Mouse (Mus musculus): Measurements from ENCODE around the gene Prkar1b. TPM values are rescaled to one million over a fixed set of nuclear protein-coding genes. Genes with fewer than 3 reads are reported as not detected.
A peak's percentile ranks its signal among the peaks of the same experiment; 100 is the strongest.

The Prkar1b gene
- polyA plus RNA-seq, 1 experiment from 2014 or later: 14.4 TPM

DNA sequence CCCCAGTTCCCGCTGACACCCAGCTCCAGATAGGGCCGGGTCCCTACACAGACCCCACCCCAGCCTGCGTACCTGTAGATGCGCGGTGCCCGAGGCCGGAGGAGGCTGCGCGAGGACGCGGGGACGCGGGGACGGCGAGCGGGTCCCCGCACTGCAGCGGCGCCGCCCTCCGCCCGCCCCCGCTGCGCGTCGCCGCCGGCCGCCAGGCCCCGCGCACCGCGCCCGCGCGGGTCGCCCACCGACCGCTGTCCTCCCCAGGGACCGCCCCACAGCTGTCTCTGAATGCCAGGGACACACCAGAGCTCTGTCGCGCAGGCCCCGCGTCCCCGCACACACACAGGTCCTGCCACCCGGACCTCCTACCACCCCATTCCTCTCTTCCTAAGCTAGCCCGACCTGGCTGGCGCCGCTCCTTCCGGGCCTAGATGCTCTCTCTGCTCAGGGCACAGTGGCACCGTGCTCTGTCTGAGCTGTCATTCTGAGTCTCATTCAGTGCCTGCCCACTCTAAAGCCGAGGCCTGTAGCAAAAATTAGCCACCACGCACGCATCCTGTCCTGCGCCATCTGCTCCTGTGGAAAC is 20.1 kb downstream of the Prkar1b start:
- TF ChIP-seq EP300 (IDR thresholded peaks at IDR 0.05) (no peak), CTCF (IDR thresholded peaks at IDR 0.05) (no peak)
- no peak for DNase-seq (ENCODE audit: low spot score)
- H3K9me3 ChIP-seq (ENCODE audit: low read length): no peaks in the 10 kb centered on the region

GRCm38 (mm10) chr5:139129078-139129477 is 20.7 kb downstream of the Prkar1b start:
- ATAC-seq: peak; percentile 55
- Histone ChIP-seq H3K4me2 (replicated peaks; ENCODE audit: low read depth, low read length) (peak overlapping the region; percentile 95), H3K27ac (ENCODE audit: low read length) (no peak overlapping the region), H3K9ac (replicated peaks; ENCODE audit: low read depth) (peak overlapping the region; percentile 29; the same call in 1 of the 2 replicates), H3K27me3 (replicated peaks; ENCODE audit: insufficient read depth, low read length) (no peaks in the 10 kb centered on the region), H3K4me3 (ENCODE audit: low read depth, low read length) (peak overlapping the region; percentile 53), H3K9me3 (ENCODE audit: low read length) (no peaks in the 10 kb centered on the region), H3K36me3 (ENCODE audit: insufficient read depth, low read length) (no peaks in the 10 kb centered on the region), H3K4me1 (ENCODE audit: insufficient read depth, low read depth, low read length) (no peaks in the 10 kb centered on the region)
- no peak for DNase-seq (ENCODE audit: low spot score)
- TF ChIP-seq EP300 (IDR thresholded peaks at IDR 0.05) (no peak), CTCF (IDR thresholded peaks at IDR 0.05) (no peak)
- WGBS: 10% methylated on average over 11 of the region's 12 CpGs

More for the DNA sequence above, 20.1 kb downstream of the Prkar1b start:
- Histone ChIP-seq H3K4me2 (replicated peaks; ENCODE audit: low read depth, low read length) (peak overlapping the region; percentile 95), H3K4me1 (ENCODE audit: insufficient read depth, low read depth, low read length) (no peaks in the 10 kb centered on the region), H3K36me3 (ENCODE audit: insufficient read depth, low read length) (no peaks in the 10 kb centered on the region), H3K9ac (replicated peaks; ENCODE audit: low read depth) (peak overlapping the region; percentile 29), H3K27ac (ENCODE audit: low read length) (no peak overlapping the region), H3K27me3 (replicated peaks; ENCODE audit: insufficient read depth, low read length) (no peaks in the 10 kb centered on the region), H3K4me3 (ENCODE audit: low read depth, low read length) (peak overlapping the region; percentile 53)
- 6% methylated on average over 29 of the region's 55 CpGs for WGBS
- ATAC-seq: peak; percentile 68

DNA sequence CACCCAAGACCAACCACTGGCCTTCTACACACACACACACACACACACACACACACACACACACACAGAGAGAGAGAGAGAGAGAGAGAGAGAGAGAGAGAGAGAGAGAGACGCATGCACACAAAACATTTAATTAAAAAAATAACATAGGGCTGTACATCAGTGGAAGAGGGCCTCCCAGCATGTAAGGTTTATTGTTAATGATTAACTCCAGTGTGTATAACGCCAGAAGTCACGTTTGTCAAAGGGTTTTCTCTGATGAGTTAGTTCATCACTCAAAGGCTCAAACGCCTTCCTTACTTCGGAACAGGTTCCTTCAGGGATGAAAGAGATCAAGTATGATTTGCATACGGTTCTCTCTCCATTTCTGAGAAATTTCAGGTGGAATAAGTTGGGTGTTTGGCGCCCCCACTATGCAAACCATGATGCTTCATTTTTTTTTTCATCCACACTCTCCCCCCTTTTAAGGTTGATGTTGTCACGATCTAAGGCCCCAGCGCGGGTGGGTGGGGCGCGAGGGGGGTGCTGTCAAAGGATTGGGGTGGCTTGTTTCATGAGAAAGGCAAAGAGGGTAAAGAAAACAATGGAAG is 21.2 kb downstream of the Prkar1b start:
- Histone ChIP-seq H3K4me2 (replicated peaks; ENCODE audit: low read depth, low read length) (peak overlapping the region; percentile 95), H3K4me1 (ENCODE audit: insufficient read depth, low read depth, low read length) (no peaks in the 10 kb centered on the region), H3K4me3 (ENCODE audit: low read depth, low read length) (peak overlapping the region; percentile 53), H3K36me3 (ENCODE audit: insufficient read depth, low read length) (no peaks in the 10 kb centered on the region), H3K9ac (replicated peaks; ENCODE audit: low read depth) (peak overlapping the region; percentile 29; the same call in 1 of the 2 replicates), H3K27me3 (replicated peaks; ENCODE audit: insufficient read depth, low read length) (no peaks in the 10 kb centered on the region), H3K27ac (ENCODE audit: low read length) (no peak overlapping the region), H3K9me3 (ENCODE audit: low read length) (no peaks in the 10 kb centered on the region)
- DNase-seq (ENCODE audit: low spot score) (no peak), ATAC-seq (no peak)
- TF ChIP-seq EP300 (IDR thresholded peaks at IDR 0.05): no peak
- no peak for TF ChIP-seq CTCF (IDR thresholded peaks at IDR 0.05)
- WGBS: 32% methylated on average over 12 of the region's 12 CpGs

DNA sequence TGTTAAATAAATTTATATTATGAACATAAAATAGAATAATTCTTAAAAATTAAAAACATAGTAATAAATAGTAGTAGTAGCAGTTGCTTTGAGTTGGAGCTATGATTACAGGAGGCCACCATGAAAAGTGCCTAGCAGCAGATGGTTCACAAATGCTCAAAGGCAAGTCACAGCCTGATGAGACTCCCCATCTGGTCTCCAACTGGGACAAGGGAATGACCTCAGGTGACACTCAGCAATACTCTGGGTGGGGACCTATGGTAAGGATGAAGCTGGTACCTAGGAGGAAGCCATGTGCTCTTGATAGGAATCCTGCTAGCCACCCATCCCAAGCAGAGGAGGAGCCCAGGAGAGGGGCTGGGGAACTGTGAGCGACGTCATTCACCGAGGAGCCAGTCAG is 24.1 kb downstream of the Prkar1b start:
- no peak for DNase-seq (ENCODE audit: low spot score)
- TF ChIP-seq EP300 (IDR thresholded peaks at IDR 0.05) (no peak), CTCF (IDR thresholded peaks at IDR 0.05) (no peak)
- Histone ChIP-seq H3K27me3 (replicated peaks; ENCODE audit: insufficient read depth, low read length) (no peaks in the 10 kb centered on the region), H3K9ac (replicated peaks; ENCODE audit: low read depth) (no peak overlapping the region), H3K36me3 (ENCODE audit: insufficient read depth, low read length) (no peaks in the 10 kb centered on the region), H3K9me3 (ENCODE audit: low read length) (no peaks in the 10 kb centered on the region), H3K27ac (ENCODE audit: low read length) (no peak overlapping the region), H3K4me2 (replicated peaks; ENCODE audit: low read depth, low read length) (no peak overlapping the region), H3K4me3 (ENCODE audit: low read depth, low read length) (no peak overlapping the region), H3K4me1 (ENCODE audit: insufficient read depth, low read depth, low read length) (no peaks in the 10 kb centered on the region)
- 77% methylated on average over 3 of the region's 3 CpGs for WGBS
- no peak for ATAC-seq

- H3K9ac ChIP-seq (replicated peaks; ENCODE audit: low read depth): no peak overlapping the region
- WGBS: 59% methylated on average over 2 of the region's 2 CpGs
- no peak for ATAC-seq
- no peaks in the 10 kb centered on the region for H3K27me3 ChIP-seq (replicated peaks; ENCODE audit: insufficient read depth, low read length)
- no peak overlapping the region for H3K4me3 ChIP-seq (ENCODE audit: low read depth, low read length)
- H3K9me3 ChIP-seq (ENCODE audit: low read length): no peaks in the 10 kb centered on the region
- no peaks in the 10 kb centered on the region for H3K4me1 ChIP-seq (ENCODE audit: insufficient read depth, low read depth, low read length)
- peak overlapping the region; percentile 4; the same call in 1 of the 2 replicates for H3K27ac ChIP-seq (ENCODE audit: low read length)
- no peak overlapping the region for H3K4me2 ChIP-seq (replicated peaks; ENCODE audit: low read depth, low read length)
- no peak for DNase-seq (ENCODE audit: low spot score)
- no peaks in the 10 kb centered on the region for H3K36me3 ChIP-seq (ENCODE audit: insufficient read depth, low read length)
- no peak for TF ChIP-seq EP300 (IDR thresholded peaks at IDR 0.05)
- no peak for TF ChIP-seq CTCF (IDR thresholded peaks at IDR 0.05)
Measured at GRCm38 (mm10) chr5:139118961-139119276, 30.9 kb downstream of the Prkar1b start.

DNA sequence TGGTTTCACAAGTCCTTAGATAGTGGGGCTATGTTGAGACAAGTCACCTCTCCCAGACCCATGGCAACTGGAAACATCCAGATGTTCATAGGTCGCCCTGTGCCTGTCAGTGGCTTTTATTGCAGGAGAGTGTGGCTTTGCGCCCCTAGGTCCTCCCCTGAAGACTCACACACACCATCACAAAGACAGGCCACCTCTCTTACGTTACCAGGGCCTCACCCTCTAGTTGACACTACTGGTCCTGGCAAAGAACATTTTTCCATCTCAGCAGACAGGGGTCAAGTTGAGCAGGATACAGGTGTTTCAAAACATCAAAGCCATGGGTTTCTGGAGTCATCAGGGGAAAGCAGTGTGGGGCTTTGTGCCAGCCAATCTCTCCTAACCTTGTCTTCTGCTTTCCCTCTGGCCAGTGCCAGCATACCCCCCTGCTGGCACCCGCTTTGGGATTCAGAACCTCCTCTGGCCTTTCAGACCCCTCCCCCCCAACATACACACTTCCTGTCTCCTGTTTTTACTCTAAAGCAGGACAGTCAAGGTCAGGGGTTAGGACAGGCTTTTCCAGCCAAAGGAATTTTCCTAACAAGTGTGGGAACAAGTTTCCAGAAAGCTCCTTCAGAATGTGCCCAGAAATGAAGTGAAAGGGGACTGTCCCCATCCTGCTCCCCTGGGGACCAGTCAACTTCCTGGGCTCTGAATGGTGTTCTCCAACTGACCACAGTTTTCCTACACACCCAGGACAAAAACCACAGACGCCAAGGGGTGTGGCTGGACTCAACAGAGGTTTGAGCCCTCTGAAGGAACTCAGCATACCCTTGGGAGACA is 31.5 kb downstream of the Prkar1b start:
- no peak overlapping the region for H3K4me3 ChIP-seq (ENCODE audit: low read depth, low read length)
- H3K4me2 ChIP-seq (replicated peaks; ENCODE audit: low read depth, low read length): no peak overlapping the region
- H3K27me3 ChIP-seq (replicated peaks; ENCODE audit: insufficient read depth, low read length): no peaks in the 10 kb centered on the region
- H3K4me1 ChIP-seq (ENCODE audit: insufficient read depth, low read depth, low read length): no peaks in the 10 kb centered on the region
- H3K9ac ChIP-seq (replicated peaks; ENCODE audit: low read depth): no peak overlapping the region
- H3K27ac ChIP-seq (ENCODE audit: low read length): no peak overlapping the region
- peak; percentile 87 for ATAC-seq
- H3K9me3 ChIP-seq (ENCODE audit: low read length): no peaks in the 10 kb centered on the region
- H3K36me3 ChIP-seq (ENCODE audit: insufficient read depth, low read length): no peaks in the 10 kb centered on the region
- WGBS: 59% methylated on average over 5 of the region's 5 CpGs
- peak; percentile 77 for DNase-seq (ENCODE audit: low spot score)
- TF ChIP-seq CTCF (IDR thresholded peaks at IDR 0.05) (no peak), EP300 (IDR thresholded peaks at IDR 0.05) (0 out of 2 replicates have a peak, but pooled peaks have one; percentile 42)

Measured in lung, postnatal 0 days (tissue).